Mouse (Mus musculus) neutrophil, adult 59 days (primary cell): ENCODE measurements around the gene Ascl4. TPM values are rescaled to one million over a fixed set of nuclear protein-coding genes. Genes with fewer than 3 reads are reported as not detected.

Experiments
- total RNA-seq, 2 experiments: library from RNA; stranded (reverse); gene quantifications; 1 replicate in 1 of 2; 2 replicates in 1 of 2; pipeline ENCODE4 v1.2.4; 2023

Gene Ascl4
- total RNA-seq = not detected

GRCm38 (mm10) chr10:85927676-85928445 lies at the start of gene Ascl4:
Ascl4 (plus strand) TSS chr10:85927681.

DNA sequence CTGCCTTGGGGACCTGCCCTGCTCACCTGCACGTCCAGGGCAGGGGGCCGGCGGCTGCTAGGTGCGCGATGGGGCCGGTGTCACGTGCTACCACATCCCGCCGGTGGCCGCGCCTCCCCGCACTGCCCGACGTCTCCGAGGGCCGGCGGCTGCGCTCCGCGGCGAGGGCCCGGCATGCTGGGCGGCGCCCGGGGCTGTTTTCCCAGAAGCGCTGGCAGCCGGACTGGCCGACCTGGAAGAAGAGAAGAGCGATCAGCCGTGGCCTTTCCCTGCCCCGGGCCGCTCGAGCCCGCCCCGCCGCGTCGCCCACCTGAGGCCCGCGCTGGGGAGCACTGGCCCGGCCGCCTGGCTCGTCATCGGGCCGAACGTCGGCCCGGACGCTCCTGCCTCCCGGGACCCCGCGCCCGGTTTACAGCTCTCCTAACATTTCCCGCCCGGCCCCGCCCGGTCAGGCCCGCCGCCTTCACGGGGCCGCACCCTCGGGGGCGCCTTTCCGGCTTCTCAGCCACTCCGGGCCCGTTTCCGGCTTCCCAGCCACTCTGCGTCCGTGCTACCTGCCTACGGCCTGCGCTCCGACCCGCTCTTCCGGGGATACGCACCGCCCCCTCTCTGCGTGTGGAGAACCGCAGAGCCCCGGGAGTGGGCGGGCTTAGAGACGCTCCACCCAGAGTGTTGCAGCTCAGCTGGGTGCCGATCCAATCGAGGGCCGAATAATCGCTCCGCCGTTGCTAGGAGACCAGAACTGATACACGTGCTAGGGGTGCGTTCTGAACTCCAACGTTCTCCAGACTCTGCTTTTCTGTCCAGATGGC lies 10.8 kb upstream of the Ascl4 start, which contains the start of gene Prdm4:
Gene Prdm4, minus strand, starts transcription at position 645 of the 812 bp plus-strand sequence.

GRCm38 (mm10) chr10:85957464-85957950 lies 30.0 kb downstream of the Ascl4 start, which contains the start of gene Rtcb:
Rtcb (minus strand) TSS chr10:85957823.

Other genes with a start within 250 kb of the Ascl4 start
- gene Pwp1, start 98.2 kb upstream of the Ascl4 start, total RNA-seq = 10 to 100 TPM; 29.2 to 32.5 TPM
- gene Prdm4, start 10.5 kb upstream of the Ascl4 start, total RNA-seq = 10 to 100 TPM; 32.0 to 33.0 TPM
- 10 to 100 TPM; 39.5 to 39.9 TPM for gene Rtcb, start 30.1 kb downstream of the Ascl4 start, total RNA-seq
- gene Bpifc, start 84.2 kb downstream of the Ascl4 start, total RNA-seq = not detected
- 10 to 100 TPM; 21.9 to 24.1 TPM for gene Fbxo7, start 94.3 kb downstream of the Ascl4 start, total RNA-seq